ENCODE assay signal across 9 mouse cellular contexts in genomic region chr2:157462776-157463710, GRCm38 (mm10). TPM values are rescaled to one million over a fixed set of nuclear protein-coding genes. Genes with fewer than 3 reads are reported as not detected.
DNase-seq lines count a peak whose midpoint lies in the region; ATAC-seq and TF ChIP-seq lines count a peak whose summit lies in the region.
"Had no signal": no experiment of that assay in that cellular context is flagged by ENCODE, and none has a peak within 500 bp of the region (broad histone marks: within the 10 kb centered on the region; RNA-seq: fewer than 3 reads in every experiment).

No protein-coding gene starts in this region.

- WGBS in lung, embryonic 16.5 days = 44% methylated on average over 20 of the region's 20 CpGs
- 66% methylated on average over 20 of the region's 20 CpGs for WGBS in lung, adult 2 months
- 32% methylated on average over 20 of the region's 20 CpGs for WGBS in forebrain, embryonic 10.5 days
- 39% methylated on average over 20 of the region's 20 CpGs for WGBS in limb, embryonic 14.5 days
- WGBS in stomach, embryonic 15.5 days = 50% methylated on average over 20 of the region's 20 CpGs

- ATAC-seq in lung, embryonic 16.5 days (ENCODE audit: low read depth) = no peak
- no peak for ATAC-seq in limb, embryonic 14.5 days (ENCODE audit: low FRiP score, low read depth)
- 0 out of 2 replicates have a peak, but pooled peaks have one; percentile 2 for ATAC-seq in stomach, embryonic 15.5 days (ENCODE audit: insufficient read depth, low FRiP score, low read depth)
- ATAC-seq in erythroid progenitor cell, adult 5-6 weeks (replicated peaks; ENCODE audit: low FRiP score, poor library complexity, severe bottlenecking) = no peak

- peak overlapping the region; percentile 39 for H3K9ac ChIP-seq in lung, embryonic 16.5 days (ENCODE audit: low read length)
- H3K9ac ChIP-seq in limb, embryonic 14.5 days (ENCODE audit: low read depth, low read length, severe bottlenecking) = no peak overlapping the region
- no peak overlapping the region for H3K9ac ChIP-seq in stomach, embryonic 15.5 days

- H3K4me1 ChIP-seq in lung, embryonic 16.5 days (replicated peaks; ENCODE audit: control insufficient read depth, insufficient read depth, low read length) = peaks cover 53% of the 10 kb centered on the region
- no peaks in the 10 kb centered on the region for H3K4me1 ChIP-seq in lung, adult 2 months (ENCODE audit: control insufficient read depth, insufficient read depth, low read length)
- peaks cover 100% of the 10 kb centered on the region for H3K4me1 ChIP-seq in forebrain, embryonic 10.5 days
- H3K4me1 ChIP-seq in limb, embryonic 14.5 days (ENCODE audit: control insufficient read depth, insufficient read depth, low read length) = peaks cover 38% of the 10 kb centered on the region
- H3K4me1 ChIP-seq in stomach, embryonic 15.5 days = peaks cover 59% of the 10 kb centered on the region

- no peak for TF ChIP-seq POLR2A in lung, adult 2 months (IDR thresholded peaks at IDR 0.05; ENCODE audit: borderline replicate concordance, extremely low read depth, low read depth, low read length)
- TF ChIP-seq POLR2A in limb, embryonic 14.5 days (IDR thresholded peaks at IDR 0.05; ENCODE audit: borderline replicate concordance, extremely low read depth, insufficient read depth, insufficient read length) = no peak

- 0 out of 2 replicates have a peak overlapping the region, but pooled peaks have one; percentile 3 for H3K4me2 ChIP-seq in lung, embryonic 16.5 days (ENCODE audit: low read depth, low read length)
- 0 out of 2 replicates have a peak overlapping the region, but pooled peaks have one; percentile 3 for H3K4me2 ChIP-seq in limb, embryonic 14.5 days (replicated peaks; ENCODE audit: low read depth, low read length, severe bottlenecking)
- no peak overlapping the region for H3K4me2 ChIP-seq in stomach, embryonic 15.5 days

- H3K27me3 ChIP-seq in lung, embryonic 16.5 days (ENCODE audit: control insufficient read depth, insufficient read depth, low read depth, low read length) = no peaks in the 10 kb centered on the region
- H3K27me3 ChIP-seq in forebrain, embryonic 10.5 days (ENCODE audit: poor library complexity, severe bottlenecking) = no peaks in the 10 kb centered on the region; the same call in 1 of the 2 replicates
- no peaks in the 10 kb centered on the region for H3K27me3 ChIP-seq in limb, embryonic 14.5 days (ENCODE audit: control insufficient read depth, insufficient read depth, low read length)
- H3K27me3 ChIP-seq in stomach, embryonic 15.5 days (replicated peaks) = no peaks in the 10 kb centered on the region

- DNase-seq in lung, adult 2 months = no peak
- DNase-seq in forebrain, embryonic 10.5 days (ENCODE audit: extremely low spot score, low spot score) = peak; percentile 85
- DNase-seq in limb, embryonic 14.5 days (ENCODE audit: low spot score) = peak; percentile 58
- no peak for DNase-seq in frontal cortex, adult 2 months (ENCODE audit: extremely low spot score in 1 of 2, low spot score in 1 of 2)
- DNase-seq in frontal cortex, postnatal 14 days (ENCODE audit: low spot score in 2 of 2) = no peak
- DNase-seq: thymus, postnatal 36 days had no signal

- no peak overlapping the region for H3K4me3 ChIP-seq in lung, embryonic 16.5 days (ENCODE audit: low read length)
- H3K4me3 ChIP-seq in lung, adult 2 months (replicated peaks; ENCODE audit: extremely low read depth, low read depth, low read length) = no peak overlapping the region
- H3K4me3 ChIP-seq in forebrain, embryonic 10.5 days = peak overlapping the region; percentile 37; the same call in 1 of the 2 replicates
- H3K4me3 ChIP-seq in limb, embryonic 14.5 days (replicated peaks; ENCODE audit: low read length) = no peak overlapping the region
- no peak overlapping the region for H3K4me3 ChIP-seq in stomach, embryonic 15.5 days (replicated peaks)

- peaks cover 17% of the 10 kb centered on the region for H3K36me3 ChIP-seq in lung, embryonic 16.5 days (ENCODE audit: control insufficient read depth, insufficient read depth, low read length)
- peaks cover 76% of the 10 kb centered on the region for H3K36me3 ChIP-seq in forebrain, embryonic 10.5 days (replicated peaks)
- peaks cover 79% of the 10 kb centered on the region for H3K36me3 ChIP-seq in limb, embryonic 14.5 days (ENCODE audit: control insufficient read depth, insufficient read depth, low read length)
- peaks cover 24% of the 10 kb centered on the region; the same call in 1 of the 2 replicates for H3K36me3 ChIP-seq in stomach, embryonic 15.5 days

- H3K27ac ChIP-seq in lung, embryonic 16.5 days (ENCODE audit: low read length) = peak overlapping the region; percentile 88
- peak overlapping the region; percentile 98 for H3K27ac ChIP-seq in forebrain, embryonic 10.5 days
- peak overlapping the region; percentile 88 for H3K27ac ChIP-seq in limb, embryonic 14.5 days (replicated peaks; ENCODE audit: low read depth, low read length)
- peak overlapping the region; percentile 90 for H3K27ac ChIP-seq in stomach, embryonic 15.5 days

- no peak for TF ChIP-seq CTCF in lung, adult 2 months (IDR thresholded peaks at IDR 0.05; ENCODE audit: insufficient read depth, low read length)

- H3K9me3 ChIP-seq in lung, embryonic 16.5 days (ENCODE audit: control insufficient read depth, low read length) = no peaks in the 10 kb centered on the region
- no peaks in the 10 kb centered on the region for H3K9me3 ChIP-seq in forebrain, embryonic 10.5 days
- no peaks in the 10 kb centered on the region for H3K9me3 ChIP-seq in limb, embryonic 14.5 days (ENCODE audit: control insufficient read depth, low read length)
- no peaks in the 10 kb centered on the region for H3K9me3 ChIP-seq in stomach, embryonic 15.5 days

RNA-seq across cellular contexts. Expression of gene Src, which starts 44.8 kb away (rescaled TPM):
- polyA plus RNA-seq in lung, embryonic 16.5 days (2015; fragmentation: Nextera tagmentation; extraction: Ambion mirVana) = 20.9 and 21.1 TPM in 2 replicates
- 59.8 and 62.3 TPM in 2 replicates for polyA plus RNA-seq in lung, adult 2 months (2012; rRNA removed)
- 19.2 and 19.6 TPM in 2 replicates for polyA plus RNA-seq in forebrain, embryonic 10.5 days (2016; fragmentation: Nextera tagmentation; extraction: Ambion mirVana)
- polyA plus RNA-seq in limb, embryonic 14.5 days (2012; rRNA removed) = 43.6 and 56.3 TPM in 2 replicates
- 15.9 and 17.2 TPM in 2 replicates for polyA plus RNA-seq in limb, embryonic 14.5 days (2014; fragmentation: Nextera tagmentation; extraction: Ambion mirVana)
- 18.2 and 18.4 TPM in 2 replicates for polyA plus RNA-seq in stomach, embryonic 15.5 days (2015; fragmentation: Nextera tagmentation; extraction: Ambion mirVana)
- polyA plus RNA-seq in frontal cortex, adult 2 months (2012; rRNA removed) = 82.0 and 91.2 TPM in 2 replicates
- total RNA-seq in erythroid progenitor cell, adult 5-6 weeks (2015; ENCODE audit: low replicate concordance) = 0.36 and 0.42 TPM in 2 replicates
- total RNA-seq in erythroid progenitor cell, adult 5-6 weeks (2017; ENCODE audit: low replicate concordance) = 0.39 and 1.1 TPM in 2 replicates

Comparison
In these comparisons a context has a peak if more than half of its experiments do, and no peak if none do; other contexts are left out.
1. DNase-seq: peak in forebrain, embryonic 10.5 days (single experiment) and limb, embryonic 14.5 days (single experiment); none in lung, adult 2 months (single experiment), frontal cortex, adult 2 months (0 of 2) and frontal cortex, postnatal 14 days (0 of 2).
2. Peak in every context shown above with its lines, with median percentiles within 50 percentile points of each other: H3K27ac ChIP-seq.